Mouse (Mus musculus) lung, postnatal 0 days (tissue): ENCODE measurements around the gene Cluh. TPM values are rescaled to one million over a fixed set of nuclear protein-coding genes. Genes with fewer than 3 reads are reported as not detected.

Experiments
- ATAC-seq: fragments of 200-750 bp; cut with Nextera tagmentation; 2 replicates; pipeline ENCODE4 v1.8.0; 2017; ENCODE audit warnings: moderate library complexity
- DNase-seq: peaks from one replicate; pipeline ENCODE4 v3.0.0-alpha.2; 2016; ENCODE audit warnings: low spot score
- H3K27ac ChIP-seq: fragments of 300-500 bp; sonication (generic); 2 replicates; pipeline ENCODE4 v1.5.1; 2014; ENCODE audit warnings: antibody characterized with exemption, mild to moderate bottlenecking, low read length, mixed read lengths
- H3K27me3 ChIP-seq: fragments of 300-500 bp; sonication (generic); replicated peaks from 2 replicates; pipeline ENCODE4 v1.6.1; 2014; ENCODE audit warnings: low read length, mixed read lengths; ENCODE audit not compliant: insufficient read depth
- H3K36me3 ChIP-seq: fragments of 300-500 bp; sonication (generic); 2 replicates; pipeline ENCODE4 v1.6.1; 2014; ENCODE audit warnings: low read length, mixed read lengths; ENCODE audit not compliant: insufficient read depth
- H3K4me1 ChIP-seq: fragments of 300-500 bp; sonication (generic); 2 replicates; pipeline ENCODE4 v1.6.1; 2014; ENCODE audit warnings: antibody characterized with exemption, low read depth, low read length, mixed read lengths; ENCODE audit not compliant: insufficient read depth
- H3K4me2 ChIP-seq: fragments of 300-500 bp; sonication (generic); replicated peaks from 2 replicates; pipeline ENCODE4 v1.6.1; 2014; ENCODE audit warnings: low read depth, mild to moderate bottlenecking, low read length, moderate library complexity, mixed read lengths
- H3K4me3 ChIP-seq: fragments of 300-500 bp; sonication (generic); 2 replicates; pipeline ENCODE4 v1.5.1; 2014; ENCODE audit warnings: low read depth, low read length
- H3K9ac ChIP-seq: fragments of 300-500 bp; sonication (generic); replicated peaks from 2 replicates; pipeline ENCODE4 v1.6.1; 2014; ENCODE audit warnings: low read depth, mild to moderate bottlenecking
- H3K9me3 ChIP-seq: fragments of 300-500 bp; sonication (generic); 2 replicates; pipeline ENCODE4 v1.6.1; 2016; ENCODE audit warnings: low read length, mixed read lengths
- CTCF ChIP-seq: IDR thresholded peaks from 2 replicates; pipeline ENCODE4 v1.5.1; 2016; ENCODE audit warnings: antibody characterized with exemption, mild to moderate bottlenecking
- EP300 ChIP-seq: IDR thresholded peaks from 2 replicates; pipeline ENCODE4 v1.6.1; 2016; ENCODE audit warnings: antibody characterized with exemption, mild to moderate bottlenecking, control low read depth
- WGBS: fragments of 180-500 bp; shearing (Covaris S2); extraction: QIAGEN DNeasy Blood & Tissue Kit; methylation state at CpG from one replicate; pipeline ENCODE4 v1.1.7; 2014; 5-methylcytosine and 5-hydroxymethylcytosine counted together
- polyA plus RNA-seq: library from polyadenylated mRNA; unstranded; fragments of >200 nt; fragmentation: Nextera tagmentation; extraction: Ambion mirVana; gene quantifications from 2 replicates; pipeline ENCODE4 v1.2.1, GENCODE M21; 2015

Gene Cluh
- polyA plus RNA-seq, result 8.2 and 9.2 TPM in 2 replicates

DNA sequence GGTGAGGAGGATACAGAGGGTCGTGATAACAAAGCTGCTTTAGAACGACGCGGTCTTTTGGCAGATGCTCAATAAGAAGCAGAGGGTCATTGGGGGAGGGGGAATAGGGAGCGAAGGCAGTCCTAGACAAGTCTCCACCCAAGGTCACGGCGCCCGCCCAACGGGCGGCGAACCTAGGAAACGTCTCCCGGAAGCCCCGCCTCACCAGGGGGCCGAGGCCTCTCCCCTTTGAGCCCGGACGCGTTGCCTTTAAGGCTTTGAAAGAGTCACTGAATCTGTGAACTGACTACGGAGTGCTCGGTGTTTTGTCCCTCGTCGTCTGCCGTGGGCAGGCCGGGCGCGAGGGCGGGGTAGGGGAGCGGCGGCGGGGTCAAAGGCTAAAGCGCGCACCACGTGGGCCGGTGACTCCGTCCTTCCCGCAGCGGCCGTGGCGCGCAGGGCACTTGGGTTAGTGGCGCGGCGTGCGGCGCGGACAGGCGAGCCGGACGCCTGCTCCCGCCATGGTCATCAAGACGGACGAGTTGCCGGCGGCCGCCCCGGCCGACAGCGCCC lies at the start of gene Cluh:
Cluh (plus strand) TSS at position 401 of the 552 bp plus-strand sequence.
- no peaks in the 10 kb centered on the region for H3K36me3 ChIP-seq
- H3K4me2 ChIP-seq, result peak within 1 kb of the TSS; percentile 94
- peaks cover 18% of the 10 kb centered on the region; the same call in 1 of the 2 replicates for H3K4me1 ChIP-seq
- H3K27me3 ChIP-seq, result no peaks in the 10 kb centered on the region
- WGBS, result 1% methylated on average over 43 of the region's 58 CpGs
- H3K4me3 ChIP-seq, result peak within 1 kb of the TSS; percentile 86
- DNase-seq (peak; percentile 98), ATAC-seq (peak; percentile 95)
- no peaks in the 10 kb centered on the region for H3K9me3 ChIP-seq
- H3K27ac ChIP-seq, result peak within 1 kb of the TSS; percentile 89
- peak; percentile 60; the same call in 1 of the 2 replicates for TF ChIP-seq EP300
- TF ChIP-seq CTCF, result no peak; the same call in 1 of the 2 replicates
- H3K9ac ChIP-seq, result peak within 1 kb of the TSS; percentile 70

DNA sequence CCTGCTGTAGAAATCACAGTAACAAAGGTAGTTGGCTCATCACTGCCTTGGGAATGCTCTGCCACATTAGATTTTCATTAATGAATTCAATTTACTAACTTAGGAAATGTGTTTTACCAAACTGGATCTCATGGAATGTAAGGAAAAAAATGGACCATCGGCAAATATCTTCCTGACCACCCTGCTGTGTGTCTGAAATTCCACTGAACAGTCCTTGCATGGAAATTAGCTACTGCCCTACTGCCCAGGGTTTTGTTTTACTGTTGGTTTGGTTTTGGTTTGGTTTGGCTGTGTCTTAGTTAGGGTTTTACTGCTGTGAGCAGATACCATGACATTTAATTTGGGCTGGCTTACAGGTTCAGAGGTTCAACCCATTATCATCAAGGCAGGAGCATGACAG lies 47.0 kb upstream of the Cluh start:
- no peaks in the 10 kb centered on the region for H3K36me3 ChIP-seq
- DNase-seq (no peak), ATAC-seq (no peak)
- WGBS, result 91% methylated on average over 1 of the region's 1 CpGs
- TF ChIP-seq EP300, result no peak
- TF ChIP-seq CTCF, result no peak
- no peak overlapping the region for H3K27ac ChIP-seq
- H3K4me1 ChIP-seq, result no peaks in the 10 kb centered on the region
- H3K4me3 ChIP-seq, result no peak overlapping the region
- H3K27me3 ChIP-seq, result no peaks in the 10 kb centered on the region
- no peak overlapping the region for H3K9ac ChIP-seq
- H3K9me3 ChIP-seq, result no peaks in the 10 kb centered on the region
- H3K4me2 ChIP-seq, result no peak overlapping the region

DNA sequence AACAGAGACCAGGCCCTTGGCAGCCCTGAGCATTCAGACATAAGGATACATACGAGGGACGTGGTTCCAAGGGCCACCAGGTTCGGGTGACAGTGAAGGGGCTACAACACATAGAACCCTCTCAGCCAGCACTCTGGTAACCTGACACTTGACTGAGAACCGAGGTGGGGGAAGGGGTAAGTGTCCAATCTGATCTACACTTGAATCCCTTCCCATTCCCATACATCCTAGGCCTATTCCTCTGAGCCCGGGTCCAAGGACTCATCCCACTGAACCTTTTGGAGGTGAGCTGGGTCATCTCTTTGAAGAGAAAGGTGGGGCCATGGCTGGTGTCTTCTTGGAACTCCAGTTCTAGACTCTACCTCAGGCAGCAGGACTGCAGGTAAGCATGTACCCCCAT lies 39.2 kb upstream of the Cluh start:
- Histone ChIP-seq H3K27me3 (peaks cover 14% of the 10 kb centered on the region), H3K27ac (no peak overlapping the region), H3K4me2 (no peak overlapping the region), H3K36me3 (no peaks in the 10 kb centered on the region), H3K4me3 (no peak overlapping the region), H3K4me1 (no peaks in the 10 kb centered on the region), H3K9me3 (no peaks in the 10 kb centered on the region), H3K9ac (no peak overlapping the region)
- ATAC-seq (no peak), DNase-seq (no peak)
- TF ChIP-seq EP300 (no peak), CTCF (no peak)
- 22% methylated on average over 5 of the region's 5 CpGs for WGBS

DNA sequence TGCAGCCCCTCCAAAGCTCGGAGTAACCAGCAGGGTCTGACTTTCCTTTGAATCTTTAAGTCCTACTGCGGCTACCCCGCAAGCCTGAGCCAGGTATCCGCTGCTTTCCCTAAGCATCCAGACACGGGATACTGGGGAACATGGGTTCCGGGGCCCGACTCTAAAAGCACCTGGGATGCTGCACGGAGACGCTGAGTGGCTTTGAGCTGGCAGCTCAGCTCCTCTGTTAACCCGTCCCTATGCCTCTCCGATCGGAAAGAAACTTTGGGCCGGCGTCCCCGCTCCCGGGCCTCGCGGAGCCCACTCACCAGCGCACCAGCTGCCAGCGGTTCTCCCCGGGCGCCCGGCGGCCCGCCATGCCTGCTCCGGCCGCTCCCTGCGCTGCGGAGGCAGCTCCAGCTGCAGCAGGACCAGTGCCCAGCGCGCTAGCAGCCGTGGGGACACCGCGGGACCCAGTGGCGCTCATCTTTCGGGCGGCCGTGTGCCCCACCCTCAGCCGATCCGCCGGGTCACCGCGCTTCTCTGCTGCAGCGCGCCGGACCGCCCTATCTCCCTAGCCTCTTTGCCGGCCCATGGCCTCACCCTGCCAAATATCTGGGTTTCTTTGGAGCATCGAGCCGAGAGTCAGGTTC lies 38.6 kb upstream of the Cluh start, which contains the start of gene Rap1gap2:
Rap1gap2 (minus strand) TSS at position 371 of the 632 bp plus-strand sequence.
- WGBS, result 1% methylated on average over 50 of the region's 50 CpGs
- no peak for ATAC-seq
- TF ChIP-seq EP300 (no peak), CTCF (no peak)
- no peak within 1 kb of the TSS for H3K9ac ChIP-seq
- H3K4me2 ChIP-seq, result peak within 1 kb of the TSS; percentile 49
- DNase-seq, result no peak
- no peaks in the 10 kb centered on the region for H3K4me1 ChIP-seq
- H3K9me3 ChIP-seq, result no peaks in the 10 kb centered on the region
- H3K4me3 ChIP-seq, result peak within 1 kb of the TSS; percentile 18
- no peak within 1 kb of the TSS for H3K27ac ChIP-seq
- peaks cover 14% of the 10 kb centered on the region for H3K27me3 ChIP-seq
- H3K36me3 ChIP-seq, result no peaks in the 10 kb centered on the region

DNA sequence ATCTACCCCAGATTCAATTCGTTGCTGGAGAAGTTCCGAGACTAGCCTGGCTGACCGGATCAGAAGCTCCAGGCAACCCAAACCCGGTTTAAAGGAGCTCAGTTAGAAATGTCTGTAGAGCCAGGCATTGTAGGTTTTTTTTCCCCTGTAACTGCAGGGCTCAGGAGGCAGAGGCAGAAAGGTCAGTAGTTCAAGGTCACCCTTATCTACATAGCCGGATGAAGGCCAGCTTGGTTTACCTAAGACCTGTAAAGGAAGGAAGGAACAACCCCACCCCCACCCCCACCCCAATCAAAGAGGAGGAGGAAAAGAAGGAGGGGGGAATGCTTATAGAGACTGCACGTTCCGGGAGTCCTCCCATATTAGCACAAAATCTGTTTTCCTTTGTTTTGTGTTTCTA lies 37.9 kb upstream of the Cluh start:
- WGBS, result 5% methylated on average over 7 of the region's 7 CpGs
- Histone ChIP-seq H3K9ac (no peak overlapping the region), H3K4me2 (no peak overlapping the region), H3K27ac (no peak overlapping the region), H3K36me3 (no peaks in the 10 kb centered on the region), H3K4me3 (no peak overlapping the region), H3K4me1 (no peaks in the 10 kb centered on the region), H3K9me3 (no peaks in the 10 kb centered on the region), H3K27me3 (peaks cover 14% of the 10 kb centered on the region)
- ATAC-seq, result no peak
- DNase-seq, result no peak
- TF ChIP-seq EP300 (no peak), CTCF (no peak)

DNA sequence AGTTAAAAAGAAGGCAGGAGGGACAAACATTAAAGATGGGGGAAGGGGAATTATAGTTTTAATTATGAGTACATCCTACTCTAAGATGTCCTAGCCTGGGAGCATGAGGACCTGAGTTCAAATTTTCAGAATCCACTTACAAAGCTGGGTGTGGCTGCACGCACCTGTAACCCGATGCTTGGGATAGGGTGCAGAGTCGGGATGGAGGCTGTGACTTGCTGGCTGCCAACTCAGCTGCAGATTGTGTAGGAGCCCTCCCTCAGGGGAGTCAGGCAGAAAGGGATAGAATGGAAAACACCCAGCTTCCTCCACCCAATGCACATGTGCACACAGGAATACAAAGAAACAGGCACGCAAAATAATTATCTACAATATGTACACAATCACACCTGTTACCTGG lies 35.9 kb upstream of the Cluh start:
- Histone ChIP-seq H3K9me3 (no peaks in the 10 kb centered on the region), H3K27ac (no peak overlapping the region), H3K9ac (no peak overlapping the region), H3K4me1 (no peaks in the 10 kb centered on the region), H3K27me3 (peaks cover 14% of the 10 kb centered on the region), H3K4me3 (no peak overlapping the region), H3K4me2 (no peak overlapping the region), H3K36me3 (no peaks in the 10 kb centered on the region)
- no peak for ATAC-seq
- no peak for TF ChIP-seq EP300
- no peak for TF ChIP-seq CTCF
- 55% methylated on average over 4 of the region's 4 CpGs for WGBS
- no peak for DNase-seq
